Mouse (Mus musculus): ENCODE results near the gene Pik3c2g.

DNA sequence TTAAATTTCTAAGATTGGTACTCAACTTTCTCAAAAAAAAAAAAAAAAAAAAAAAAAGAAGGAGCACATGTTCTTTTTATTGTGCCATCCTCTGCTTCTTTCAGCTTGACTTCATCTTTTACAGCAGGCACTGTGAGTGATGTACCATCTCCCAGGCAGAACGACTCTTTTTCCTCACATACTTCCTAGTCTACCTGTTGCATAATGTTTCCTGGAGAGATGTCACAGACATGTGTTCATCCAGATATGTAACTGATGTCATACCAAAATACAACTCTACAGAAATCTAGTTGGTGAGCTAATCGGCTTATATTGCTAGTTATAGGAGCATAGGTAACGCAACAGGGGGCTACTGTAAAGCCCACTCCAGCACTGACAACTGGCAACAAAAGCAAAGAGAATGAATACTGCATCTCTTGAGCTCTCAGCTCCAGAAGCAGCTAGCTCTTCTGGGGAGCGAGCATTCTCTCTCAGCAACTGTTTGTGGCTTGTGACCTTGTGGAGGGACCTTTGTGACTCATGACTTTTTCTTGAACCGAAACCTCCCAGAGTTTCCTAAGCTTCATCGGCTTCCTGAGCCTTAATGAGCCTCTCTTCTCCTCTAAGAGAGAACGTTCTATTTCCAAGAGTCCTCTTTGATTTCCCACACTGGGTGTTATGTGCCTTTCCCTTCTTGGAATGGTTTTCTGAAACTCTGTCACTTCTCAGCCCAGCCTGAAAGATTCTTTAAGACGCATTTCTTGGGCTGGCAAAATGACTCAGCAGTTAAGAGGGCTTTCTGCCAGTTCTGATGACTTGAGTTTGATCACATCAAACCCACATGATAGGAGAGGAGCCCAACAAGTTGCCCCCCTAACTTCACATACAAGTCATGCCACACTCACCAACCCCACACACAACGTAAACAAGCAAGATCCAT is 148.9 kb downstream of the Pik3c2g start:
- no peak for TF ChIP-seq POLR2A (IDR thresholded peaks at IDR 0.05; ENCODE audit: extremely low read depth, insufficient read depth, low read length)
- no peak for TF ChIP-seq CTCF (IDR thresholded peaks at IDR 0.05; ENCODE audit: extremely low read depth, insufficient read depth, low read length)
